Mouse (Mus musculus): ENCODE data around the gene Akr1c19. TPM values are rescaled to one million over a fixed set of nuclear protein-coding genes. Genes with fewer than 3 reads are reported as not detected.
"Not testable (repeated sequence)": the region's sequence is repeated elsewhere in the genome, so short reads cannot be mapped to it uniquely, and the experiment has no call there.

Gene Akr1c19
- polyA plus RNA-seq, 1 experiment from 2014 or later, result 4.6 TPM

DNA sequence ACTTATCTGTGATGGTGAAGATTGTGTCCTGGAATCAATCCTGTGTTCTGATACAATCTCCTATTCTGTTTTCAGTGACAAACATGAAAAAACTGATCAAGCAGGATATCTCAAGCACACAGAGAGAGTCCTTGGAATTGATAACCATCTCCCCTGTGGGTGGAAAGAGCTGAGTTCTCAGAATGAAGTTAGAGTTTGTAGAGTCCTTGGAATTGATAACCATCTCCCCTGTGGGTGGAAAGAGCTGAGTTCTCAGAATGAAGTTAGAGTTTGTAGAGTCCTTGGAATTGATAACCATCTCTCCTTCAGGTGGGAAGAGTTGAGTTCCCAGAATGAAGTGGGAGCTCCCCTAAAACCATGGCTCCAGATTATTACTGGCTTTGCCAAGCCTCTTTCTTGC, 28.4 kb downstream of the Akr1c19 start:
- not testable (repeated sequence) for ATAC-seq (ENCODE audit: low FRiP score, low TSS enrichment); H3K27me3 ChIP-seq (ENCODE audit: control insufficient read depth, insufficient read depth, low read length); H3K4me2 ChIP-seq (ENCODE audit: low read length); H3K9me3 ChIP-seq (ENCODE audit: control insufficient read depth, low read length); DNase-seq; H3K4me1 ChIP-seq (ENCODE audit: control insufficient read depth, insufficient read depth, low read length); H3K27ac ChIP-seq (replicated peaks; ENCODE audit: low read depth, low read length); H3K9ac ChIP-seq (replicated peaks; ENCODE audit: low read length); H3K36me3 ChIP-seq (ENCODE audit: control insufficient read depth, insufficient read depth, low read length); H3K4me3 ChIP-seq (replicated peaks; ENCODE audit: low read depth, low read length)

GRCm38 (mm10) chr13:4257349-4257748, 28.8 kb downstream of the Akr1c19 start:
- no peaks in the 10 kb centered on the region for H3K27me3 ChIP-seq (ENCODE audit: control insufficient read depth, insufficient read depth, low read length)
- no peak overlapping the region for H3K9ac ChIP-seq (replicated peaks; ENCODE audit: low read length)
- no peak overlapping the region for H3K4me3 ChIP-seq (replicated peaks; ENCODE audit: low read depth, low read length)
- no peak overlapping the region for H3K4me2 ChIP-seq (ENCODE audit: low read length)
- no peak overlapping the region for H3K27ac ChIP-seq (replicated peaks; ENCODE audit: low read depth, low read length)
- WGBS, result 85% methylated on average over 6 of the region's 6 CpGs
- no peaks in the 10 kb centered on the region for H3K4me1 ChIP-seq (ENCODE audit: control insufficient read depth, insufficient read depth, low read length)
- no peaks in the 10 kb centered on the region for H3K9me3 ChIP-seq (ENCODE audit: control insufficient read depth, low read length)
- DNase-seq, result no peak
- ATAC-seq (ENCODE audit: low FRiP score, low TSS enrichment), result no peak
- no peaks in the 10 kb centered on the region for H3K36me3 ChIP-seq (ENCODE audit: control insufficient read depth, insufficient read depth, low read length)

DNA sequence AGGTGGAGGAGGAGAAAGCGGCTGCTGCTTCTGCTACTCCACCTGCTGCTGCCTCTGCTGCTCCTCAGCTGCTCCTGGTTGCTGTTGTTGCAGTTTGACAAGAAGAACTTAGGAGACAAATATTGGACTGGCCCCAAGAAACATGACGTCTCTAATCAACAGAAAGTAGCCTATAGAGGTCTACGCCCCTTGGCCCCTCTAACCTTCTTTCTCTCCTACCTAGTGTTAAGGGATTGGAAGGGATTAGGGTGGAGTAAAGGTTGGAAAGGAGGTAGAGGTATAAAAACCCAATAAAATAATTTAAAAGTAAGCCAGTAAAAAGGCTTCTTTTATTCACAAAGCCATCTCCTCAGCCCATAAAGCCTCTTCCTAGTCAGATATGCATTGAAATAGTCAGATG, 36.1 kb downstream of the Akr1c19 start:
- no peaks in the 10 kb centered on the region for H3K36me3 ChIP-seq (ENCODE audit: control insufficient read depth, insufficient read depth, low read length)
- ATAC-seq (ENCODE audit: low FRiP score, low TSS enrichment) (no peak), DNase-seq (no peak)
- H3K27me3 ChIP-seq (ENCODE audit: control insufficient read depth, insufficient read depth, low read length), result no peaks in the 10 kb centered on the region
- no peak overlapping the region for H3K4me3 ChIP-seq (replicated peaks; ENCODE audit: low read depth, low read length)
- H3K9ac ChIP-seq (replicated peaks; ENCODE audit: low read length), result no peak overlapping the region
- H3K4me2 ChIP-seq (ENCODE audit: low read length), result no peak overlapping the region
- 86% methylated on average over 3 of the region's 3 CpGs for WGBS
- H3K9me3 ChIP-seq (ENCODE audit: control insufficient read depth, low read length), result no peaks in the 10 kb centered on the region
- H3K27ac ChIP-seq (replicated peaks; ENCODE audit: low read depth, low read length), result no peak overlapping the region
- H3K4me1 ChIP-seq (ENCODE audit: control insufficient read depth, insufficient read depth, low read length), result no peaks in the 10 kb centered on the region

GRCm38 (mm10) chr13:4265047-4265446, 36.5 kb downstream of the Akr1c19 start:
- Histone ChIP-seq H3K9me3 (ENCODE audit: control insufficient read depth, low read length) (no peaks in the 10 kb centered on the region), H3K4me2 (ENCODE audit: low read length) (no peak overlapping the region), H3K4me3 (replicated peaks; ENCODE audit: low read depth, low read length) (no peak overlapping the region), H3K4me1 (ENCODE audit: control insufficient read depth, insufficient read depth, low read length) (no peaks in the 10 kb centered on the region), H3K36me3 (ENCODE audit: control insufficient read depth, insufficient read depth, low read length) (no peaks in the 10 kb centered on the region), H3K27ac (replicated peaks; ENCODE audit: low read depth, low read length) (no peak overlapping the region), H3K9ac (replicated peaks; ENCODE audit: low read length) (no peak overlapping the region), H3K27me3 (ENCODE audit: control insufficient read depth, insufficient read depth, low read length) (no peaks in the 10 kb centered on the region)
- ATAC-seq (ENCODE audit: low FRiP score, low TSS enrichment), result no peak
- 89% methylated on average over 2 of the region's 2 CpGs for WGBS
- DNase-seq, result no peak

DNA sequence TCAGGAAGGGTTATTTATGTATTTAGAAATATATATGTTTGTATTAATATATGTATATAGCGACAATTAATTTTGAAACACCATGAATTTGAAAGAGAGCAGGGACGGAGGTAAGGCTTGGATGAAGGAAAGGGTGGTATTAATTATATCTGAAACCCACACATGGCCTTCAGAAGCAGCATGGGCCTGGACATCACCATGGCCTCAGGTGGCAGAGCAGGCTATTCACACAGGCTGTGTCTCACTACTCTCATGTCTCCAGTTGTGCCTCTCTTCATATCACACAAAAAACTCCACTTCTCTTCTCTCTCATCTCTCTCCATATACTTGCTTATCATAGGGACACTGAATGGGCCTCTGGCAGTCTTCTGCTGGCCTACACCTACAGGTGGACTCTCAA, 37.0 kb downstream of the Akr1c19 start:
- not testable (repeated sequence) for H3K36me3 ChIP-seq (ENCODE audit: control insufficient read depth, insufficient read depth, low read length); ATAC-seq (ENCODE audit: low FRiP score, low TSS enrichment); H3K27me3 ChIP-seq (ENCODE audit: control insufficient read depth, insufficient read depth, low read length); DNase-seq; H3K4me3 ChIP-seq (replicated peaks; ENCODE audit: low read depth, low read length); H3K27ac ChIP-seq (replicated peaks; ENCODE audit: low read depth, low read length); H3K4me1 ChIP-seq (ENCODE audit: control insufficient read depth, insufficient read depth, low read length); H3K9me3 ChIP-seq (ENCODE audit: control insufficient read depth, low read length); H3K9ac ChIP-seq (replicated peaks; ENCODE audit: low read length); H3K4me2 ChIP-seq (ENCODE audit: low read length)
- WGBS, result 93% methylated on average over 2 of the region's 2 CpGs

DNA sequence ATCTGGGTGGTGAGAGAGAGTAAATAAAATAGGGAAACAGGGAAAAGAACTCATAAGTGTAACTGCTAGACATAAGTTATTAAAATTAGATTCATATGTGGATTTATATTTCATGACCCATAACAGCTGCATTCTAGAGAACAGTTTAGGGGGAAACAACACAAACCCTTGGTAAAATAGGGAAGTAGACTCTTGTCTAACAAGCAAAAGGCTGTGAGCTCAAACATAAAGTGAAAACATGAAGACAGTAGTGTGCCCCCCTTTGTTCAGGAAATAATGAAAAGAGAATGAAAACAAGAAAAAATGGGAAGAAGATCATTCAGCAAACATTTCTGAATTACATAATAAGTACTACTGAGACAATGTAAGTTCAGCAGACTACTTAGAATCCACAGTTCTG, 42.4 kb downstream of the Akr1c19 start:
- ATAC-seq (ENCODE audit: low FRiP score, low TSS enrichment), result no peak

DNA sequence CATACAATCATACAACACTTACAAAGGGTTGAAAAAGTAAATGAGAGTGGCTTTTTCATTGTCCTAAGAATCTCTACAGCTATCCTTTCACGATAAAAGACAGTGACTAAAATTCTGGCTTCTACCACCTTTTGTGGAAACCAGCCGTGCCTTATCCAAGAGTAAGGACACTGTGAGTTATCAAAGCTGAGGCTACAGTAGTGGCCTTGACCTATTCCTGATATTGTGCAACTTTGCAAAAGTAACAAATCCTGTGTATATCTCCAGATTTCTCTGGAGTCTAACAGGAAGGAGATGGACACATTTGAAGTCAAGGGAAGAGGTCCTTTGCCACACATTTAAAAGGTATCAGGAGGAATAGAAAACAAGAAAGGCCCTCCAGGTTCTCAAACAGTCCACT, 49.0 kb downstream of the Akr1c19 start:
- no peaks in the 10 kb centered on the region for H3K9me3 ChIP-seq (ENCODE audit: control insufficient read depth, low read length)
- no peak overlapping the region for H3K4me2 ChIP-seq (ENCODE audit: low read length)
- H3K4me3 ChIP-seq (replicated peaks; ENCODE audit: low read depth, low read length), result no peak overlapping the region
- no peaks in the 10 kb centered on the region for H3K36me3 ChIP-seq (ENCODE audit: control insufficient read depth, insufficient read depth, low read length)
- DNase-seq (no peak), ATAC-seq (ENCODE audit: low FRiP score, low TSS enrichment) (no peak)
- no peaks in the 10 kb centered on the region for H3K27me3 ChIP-seq (ENCODE audit: control insufficient read depth, insufficient read depth, low read length)
- H3K4me1 ChIP-seq (ENCODE audit: control insufficient read depth, insufficient read depth, low read length), result no peaks in the 10 kb centered on the region
- no peak overlapping the region for H3K9ac ChIP-seq (replicated peaks; ENCODE audit: low read length)
- no peak overlapping the region for H3K27ac ChIP-seq (replicated peaks; ENCODE audit: low read depth, low read length)
- WGBS, result 92% methylated on average over 2 of the region's 2 CpGs

More for the DNA sequence above, 42.4 kb downstream of the Akr1c19 start:
- Histone ChIP-seq H3K27me3 (ENCODE audit: control insufficient read depth, insufficient read depth, low read length) (no peaks in the 10 kb centered on the region), H3K4me1 (ENCODE audit: control insufficient read depth, insufficient read depth, low read length) (no peaks in the 10 kb centered on the region), H3K4me2 (ENCODE audit: low read length) (no peak overlapping the region), H3K36me3 (ENCODE audit: control insufficient read depth, insufficient read depth, low read length) (no peaks in the 10 kb centered on the region), H3K9me3 (ENCODE audit: control insufficient read depth, low read length) (no peaks in the 10 kb centered on the region), H3K27ac (replicated peaks; ENCODE audit: low read depth, low read length) (no peak overlapping the region), H3K4me3 (replicated peaks; ENCODE audit: low read depth, low read length) (no peak overlapping the region), H3K9ac (replicated peaks; ENCODE audit: low read length) (no peak overlapping the region)
- DNase-seq, result no peak

DNA sequence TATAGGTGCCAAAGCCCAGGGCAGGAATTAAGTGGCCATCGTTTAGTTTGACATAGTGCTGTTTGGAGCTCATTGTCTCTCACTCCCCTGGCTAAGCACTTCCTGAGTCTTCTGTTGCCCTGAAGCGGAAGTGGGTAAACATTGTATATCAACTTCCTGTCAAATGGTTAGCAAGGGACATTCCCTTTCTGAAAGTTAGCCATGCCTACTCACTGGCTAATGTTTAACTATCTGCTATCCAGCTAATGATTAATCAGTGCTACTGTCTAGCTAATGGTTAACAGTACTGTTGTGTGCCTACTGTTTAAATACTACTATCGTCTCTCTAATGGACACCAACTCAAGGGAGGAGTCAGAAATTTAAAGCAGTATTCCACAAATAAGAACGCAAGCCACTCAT, 50.8 kb downstream of the Akr1c19 start, which contains the start of gene Akr1c12:
TSS of gene Akr1c12 (minus strand) at position 150 of the 400 bp plus-strand sequence.
- H3K27ac ChIP-seq (replicated peaks; ENCODE audit: low read depth, low read length), result no peak within 1 kb of the TSS
- H3K4me3 ChIP-seq (replicated peaks; ENCODE audit: low read depth, low read length), result no peak within 1 kb of the TSS
- WGBS, result 86% methylated on average over 4 of the region's 4 CpGs
- no peaks in the 10 kb centered on the region for H3K27me3 ChIP-seq (ENCODE audit: control insufficient read depth, insufficient read depth, low read length)
- H3K9ac ChIP-seq (replicated peaks; ENCODE audit: low read length), result no peak within 1 kb of the TSS
- no peaks in the 10 kb centered on the region for H3K36me3 ChIP-seq (ENCODE audit: control insufficient read depth, insufficient read depth, low read length)
- H3K4me2 ChIP-seq (ENCODE audit: low read length), result no peak within 1 kb of the TSS
- H3K4me1 ChIP-seq (ENCODE audit: control insufficient read depth, insufficient read depth, low read length), result no peaks in the 10 kb centered on the region
- no peak for ATAC-seq (ENCODE audit: low FRiP score, low TSS enrichment)
- no peak for DNase-seq
- no peaks in the 10 kb centered on the region for H3K9me3 ChIP-seq (ENCODE audit: control insufficient read depth, low read length)

DNA sequence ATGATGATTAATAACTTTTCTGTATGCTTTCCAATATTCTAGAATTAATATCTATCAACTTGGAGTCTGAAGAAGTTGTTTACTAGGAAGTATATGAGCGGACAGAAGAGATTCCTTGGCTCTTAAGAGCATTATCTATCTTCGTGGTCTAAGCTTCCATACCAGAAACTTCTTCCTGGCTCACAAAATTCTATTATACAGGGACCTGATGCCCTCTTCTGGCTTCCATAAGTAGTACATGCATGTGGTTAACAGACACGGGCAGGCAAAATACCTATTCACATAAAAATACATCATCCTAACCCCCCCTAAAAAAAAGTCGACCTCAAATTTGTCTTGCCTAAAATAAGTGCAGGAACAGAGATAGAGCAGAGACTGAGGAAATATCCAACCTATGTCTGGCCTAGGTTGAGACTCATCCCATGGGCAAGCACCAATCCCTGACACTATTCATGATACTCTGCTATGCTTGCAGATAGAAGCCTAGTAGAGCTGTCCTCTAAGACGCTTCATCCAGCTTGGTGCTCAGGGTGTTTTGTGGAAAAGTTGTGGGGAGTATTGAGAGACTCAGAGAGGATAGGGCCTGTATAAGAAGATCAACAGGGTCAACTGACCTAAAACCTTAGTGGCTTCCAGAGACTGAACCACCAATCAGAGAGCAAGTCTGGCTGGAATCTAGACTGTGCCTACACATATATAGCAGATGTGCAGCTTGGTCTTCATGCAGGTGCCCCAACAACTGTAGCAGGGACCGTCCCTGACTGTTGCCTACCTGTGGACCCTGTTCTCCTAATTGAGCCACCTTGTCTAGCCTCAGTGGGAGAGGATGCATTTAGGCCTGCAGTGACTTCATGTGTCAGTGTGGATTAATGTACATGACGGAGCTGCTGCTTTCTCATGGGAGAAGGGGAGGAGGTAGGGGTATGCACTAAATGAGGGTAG, 53.2 kb downstream of the Akr1c19 start:
- Histone ChIP-seq H3K4me3 (replicated peaks; ENCODE audit: low read depth, low read length) (no peak overlapping the region), H3K27ac (replicated peaks; ENCODE audit: low read depth, low read length) (no peak overlapping the region), H3K36me3 (ENCODE audit: control insufficient read depth, insufficient read depth, low read length) (no peaks in the 10 kb centered on the region), H3K9me3 (ENCODE audit: control insufficient read depth, low read length) (no peaks in the 10 kb centered on the region), H3K9ac (replicated peaks; ENCODE audit: low read length) (no peak overlapping the region), H3K4me1 (ENCODE audit: control insufficient read depth, insufficient read depth, low read length) (no peaks in the 10 kb centered on the region), H3K27me3 (ENCODE audit: control insufficient read depth, insufficient read depth, low read length) (no peaks in the 10 kb centered on the region), H3K4me2 (ENCODE audit: low read length) (no peak overlapping the region)
- DNase-seq (peak; percentile 80), ATAC-seq (ENCODE audit: low FRiP score, low TSS enrichment) (peak; percentile 62)
- 43% methylated on average over 7 of the region's 7 CpGs for WGBS

Data from midbrain, embryonic 14.5 days (tissue).